Mouse (Mus musculus): ENCODE measurements around the gene Tgfb1i1. TPM values are rescaled to one million over a fixed set of nuclear protein-coding genes. Genes with fewer than 3 reads are reported as not detected.

Gene Tgfb1i1
- polyA plus RNA-seq, 1 experiment from 2014 or later = 12.4 TPM

- H3K27me3 ChIP-seq (replicated peaks; ENCODE audit: control insufficient read depth, insufficient read depth, low read length) = no peaks in the 10 kb centered on the region
- H3K27ac ChIP-seq (ENCODE audit: low read depth, low read length) = no peak overlapping the region
- H3K4me3 ChIP-seq (ENCODE audit: low read depth, low read length) = no peak overlapping the region
- H3K9me3 ChIP-seq (replicated peaks; ENCODE audit: control insufficient read depth, low read length) = no peaks in the 10 kb centered on the region
- ATAC-seq = no peak
- no peak overlapping the region for H3K9ac ChIP-seq (ENCODE audit: low read length)
- no peaks in the 10 kb centered on the region; the same call in 1 of the 2 replicates for H3K4me1 ChIP-seq (ENCODE audit: control insufficient read depth, insufficient read depth, low read length)
- WGBS = 86% methylated on average over 6 of the region's 6 CpGs
- H3K36me3 ChIP-seq (ENCODE audit: control insufficient read depth, insufficient read depth, low read length) = no peaks in the 10 kb centered on the region
- DNase-seq (ENCODE audit: low spot score) = no peak
- H3K4me2 ChIP-seq (ENCODE audit: low read length) = no peak overlapping the region
These were observed 57.6 kb downstream of the Tgfb1i1 start for GRCm38 (mm10) chr7:128304198-128304597.

GRCm38 (mm10) chr7:128304907-128305306, 58.3 kb downstream of the Tgfb1i1 start:
- peak; percentile 55 for ATAC-seq
- WGBS = 5% methylated on average over 5 of the region's 5 CpGs

More at GRCm38 (mm10) chr7:128304907-128305306, 58.3 kb downstream of the Tgfb1i1 start:
- Histone ChIP-seq H3K36me3 (ENCODE audit: control insufficient read depth, insufficient read depth, low read length) (no peaks in the 10 kb centered on the region), H3K9ac (ENCODE audit: low read length) (no peak overlapping the region), H3K9me3 (replicated peaks; ENCODE audit: control insufficient read depth, low read length) (no peaks in the 10 kb centered on the region), H3K27me3 (replicated peaks; ENCODE audit: control insufficient read depth, insufficient read depth, low read length) (no peaks in the 10 kb centered on the region), H3K27ac (ENCODE audit: low read depth, low read length) (no peak overlapping the region), H3K4me1 (ENCODE audit: control insufficient read depth, insufficient read depth, low read length) (no peaks in the 10 kb centered on the region), H3K4me3 (ENCODE audit: low read depth, low read length) (no peak overlapping the region), H3K4me2 (ENCODE audit: low read length) (no peak overlapping the region)
- peak; percentile 84 for DNase-seq (ENCODE audit: low spot score)

Small RNAs within 50 kb of the gene (microRNA-seq; reads per million reads assigned to microRNA genes)
- gene Mir3103 = not detected

Other genes starting within 250 kb of the Tgfb1i1 start
- gene Trim72, start 242.9 kb upstream of the Tgfb1i1 start, polyA plus RNA-seq (2014; fragmentation: Nextera tagmentation; extraction: Ambion mirVana) = not detected in 2 replicates
- gene Itgam, start 184.2 kb upstream of the Tgfb1i1 start, polyA plus RNA-seq (2014; fragmentation: Nextera tagmentation; extraction: Ambion mirVana) = 0.22 and 0.41 TPM in 2 replicates
- not detected in 2 replicates for gene Gm49368, start 184.1 kb upstream of the Tgfb1i1 start, polyA plus RNA-seq (2014; fragmentation: Nextera tagmentation; extraction: Ambion mirVana)
- 0.06 TPM in 1 of 2 replicates, not detected in the other for gene Itgax, start 117.3 kb upstream of the Tgfb1i1 start, polyA plus RNA-seq (2014; fragmentation: Nextera tagmentation; extraction: Ambion mirVana)
- gene Itgad, start 92.4 kb upstream of the Tgfb1i1 start, polyA plus RNA-seq (2014; fragmentation: Nextera tagmentation; extraction: Ambion mirVana) = not detected in 2 replicates
- gene Cox6a2, start 40.4 kb upstream of the Tgfb1i1 start, polyA plus RNA-seq (2014; fragmentation: Nextera tagmentation; extraction: Ambion mirVana) = 0.27 TPM in 1 of 2 replicates, not detected in the other
- 5.7 and 6.6 TPM in 2 replicates for gene Armc5, start 9.5 kb upstream of the Tgfb1i1 start, polyA plus RNA-seq (2014; fragmentation: Nextera tagmentation; extraction: Ambion mirVana)
- gene 9130023H24Rik, start 8.8 kb upstream of the Tgfb1i1 start, polyA plus RNA-seq (2014; fragmentation: Nextera tagmentation; extraction: Ambion mirVana) = 8.3 and 9.0 TPM in 2 replicates
- not detected in 2 replicates for gene Slc5a2, start 18.8 kb downstream of the Tgfb1i1 start, polyA plus RNA-seq (2014; fragmentation: Nextera tagmentation; extraction: Ambion mirVana)
- gene BC017158, start 51.4 kb downstream of the Tgfb1i1 start, polyA plus RNA-seq (2014; fragmentation: Nextera tagmentation; extraction: Ambion mirVana) = 9.9 and 11.3 TPM in 2 replicates
- gene Rgs10, start 171.9 kb downstream of the Tgfb1i1 start, polyA plus RNA-seq (2014; fragmentation: Nextera tagmentation; extraction: Ambion mirVana) = 21.8 and 22.5 TPM in 2 replicates
- 30.6 and 34.6 TPM in 2 replicates for gene Tial1, start 214.9 kb downstream of the Tgfb1i1 start, polyA plus RNA-seq (2014; fragmentation: Nextera tagmentation; extraction: Ambion mirVana)